Mouse (Mus musculus) thymus, adult 2 months (tissue): ENCODE measurements around the gene Igsf9b.

Experiments
- CTCF ChIP-seq: fragments of 200-500 bp; IDR thresholded peaks from 2 replicates; pipeline ENCODE4 v1.5.1; 2012; ENCODE audit warnings: mild to moderate bottlenecking, control low read depth, low read length, moderate library complexity, borderline replicate concordance; ENCODE audit not compliant: control insufficient read depth, poor library complexity, insufficient read depth; ENCODE audit errors: extremely low read depth
- POLR2A ChIP-seq: fragments of 200-500 bp; IDR thresholded peaks from 2 replicates; pipeline ENCODE4 v1.6.1; 2012; ENCODE audit warnings: mild to moderate bottlenecking, low read length, control low read depth, moderate library complexity; ENCODE audit not compliant: control insufficient read depth, poor library complexity, insufficient read depth; ENCODE audit errors: extremely low read depth

GRCm38 (mm10) chr9:27256454-27256853 is 42.5 kb upstream of the Igsf9b start:
- TF ChIP-seq CTCF (no peak), POLR2A (no peak)
